ENCODE assay signal across 33 mouse cellular contexts in genomic region chr4:134096120-134096519, GRCm38 (mm10). TPM values are rescaled to one million over a fixed set of nuclear protein-coding genes. Genes with fewer than 3 reads are reported as not detected.
DNase-seq lines count a peak whose midpoint lies in the region; ATAC-seq and TF ChIP-seq lines count a peak whose summit lies in the region.
"Had no signal": no experiment of that assay in that cellular context is flagged by ENCODE, and none has a peak within 500 bp of the region (broad histone marks: within the 10 kb centered on the region; RNA-seq: fewer than 3 reads in every experiment).

No protein-coding gene starts in this region.

- no peaks in the 10 kb centered on the region for H3K27me3 ChIP-seq in spleen, adult 2 months (ENCODE audit: control insufficient read depth, insufficient read depth, low read length)
- H3K27me3 ChIP-seq in CH12.LX (replicated peaks) = no peaks in the 10 kb centered on the region
- no peaks in the 10 kb centered on the region for H3K27me3 ChIP-seq in forebrain, embryonic 13.5 days
- H3K27me3 ChIP-seq in forebrain, embryonic 10.5 days (ENCODE audit: poor library complexity, severe bottlenecking) = no peaks in the 10 kb centered on the region
- H3K27me3 ChIP-seq: embryonic facial prominence, embryonic 12.5 days; embryonic facial prominence, embryonic 15.5 days; forebrain, embryonic 12.5 days had no signal

- in situ Hi-C loops in CH12.LX (cut with MboI; ENCODE audit: low pct_ligation_motif_present, low pct_unique_long_range_greater_than_20kb, low sequenced_read_pairs) = loop anchor here (25.0 kb wide), 1 partner anchor 509 kb away; the partner anchor contains the start of gene Gpn2

- peaks cover 44% of the 10 kb centered on the region; the same call in 1 of the 2 replicates for H3K4me1 ChIP-seq in spleen, adult 2 months (ENCODE audit: control insufficient read depth, insufficient read depth, insufficient read length)
- H3K4me1 ChIP-seq in CH12.LX (ENCODE audit: control insufficient read depth in 1 of 2, insufficient read depth in 2 of 2) = peaks cover 12 to 47% of the 10 kb centered on the region in 2 experiments
- H3K4me1 ChIP-seq in forebrain, embryonic 13.5 days = no peaks in the 10 kb centered on the region
- no peaks in the 10 kb centered on the region for H3K4me1 ChIP-seq in forebrain, embryonic 10.5 days
- H3K4me1 ChIP-seq: embryonic facial prominence, embryonic 12.5 days; embryonic facial prominence, embryonic 15.5 days; forebrain, embryonic 12.5 days; hindbrain, embryonic 12.5 days; hindbrain, embryonic 15.5 days had no signal

- H3K4me3 ChIP-seq in spleen, adult 2 months (ENCODE audit: extremely low read depth, insufficient read depth, insufficient read length) = no peak overlapping the region
- H3K4me3 ChIP-seq in CH12.LX (replicated peaks in 1 of 3; ENCODE audit: low read depth in 2 of 3, low read length in 2 of 3, poor library complexity in 1 of 3) = no peak overlapping the region
- H3K4me3 ChIP-seq in forebrain, embryonic 13.5 days = no peak overlapping the region
- H3K4me3 ChIP-seq in forebrain, embryonic 10.5 days = no peak overlapping the region
- H3K4me3 ChIP-seq: embryonic facial prominence, embryonic 12.5 days; embryonic facial prominence, embryonic 15.5 days; forebrain, embryonic 12.5 days; gastrocnemius, adult 2 months; hindbrain, embryonic 12.5 days; hindbrain, embryonic 15.5 days had no signal

- peak overlapping the region; percentile 98 for H3K27ac ChIP-seq in spleen, adult 2 months (ENCODE audit: insufficient read depth, low read length)
- peak overlapping the region; percentile 97 for H3K27ac ChIP-seq in CH12.LX (ENCODE audit: insufficient read depth, low read depth)
- H3K27ac ChIP-seq in forebrain, embryonic 13.5 days = no peak overlapping the region
- H3K27ac ChIP-seq in forebrain, embryonic 10.5 days = no peak overlapping the region
- H3K27ac ChIP-seq: embryonic facial prominence, embryonic 12.5 days; embryonic facial prominence, embryonic 15.5 days; forebrain, embryonic 12.5 days; gastrocnemius, adult 2 months; hindbrain, embryonic 12.5 days; hindbrain, embryonic 15.5 days had no signal

- H3K4me2 ChIP-seq in CH12.LX (ENCODE audit: insufficient read depth, low read depth, poor library complexity, severe bottlenecking) = peak overlapping the region; percentile 48
- H3K4me2 ChIP-seq in forebrain, embryonic 13.5 days = no peak overlapping the region
- H3K4me2 ChIP-seq: embryonic facial prominence, embryonic 12.5 days; embryonic facial prominence, embryonic 15.5 days; forebrain, embryonic 12.5 days; heart, embryonic 11.5 days; hindbrain, embryonic 12.5 days; hindbrain, embryonic 15.5 days had no signal

- H3K36me3 ChIP-seq in spleen, adult 2 months (ENCODE audit: control insufficient read depth, insufficient read depth, low read length) = peaks cover 10% of the 10 kb centered on the region
- H3K36me3 ChIP-seq in CH12.LX (replicated peaks in 1 of 2; ENCODE audit: control insufficient read depth in 1 of 2, insufficient read depth in 1 of 2, low read length in 1 of 2) = peaks cover 15 to 25% of the 10 kb centered on the region in 2 experiments
- no peaks in the 10 kb centered on the region for H3K36me3 ChIP-seq in forebrain, embryonic 13.5 days (ENCODE audit: poor library complexity, severe bottlenecking)
- H3K36me3 ChIP-seq in forebrain, embryonic 10.5 days (replicated peaks) = no peaks in the 10 kb centered on the region
- H3K36me3 ChIP-seq: embryonic facial prominence, embryonic 12.5 days; embryonic facial prominence, embryonic 15.5 days; forebrain, embryonic 12.5 days; G1E; hindbrain, embryonic 12.5 days; hindbrain, embryonic 15.5 days had no signal

- TF ChIP-seq CTCF in spleen, adult 2 months (IDR thresholded peaks at IDR 0.05; ENCODE audit: extremely low read depth, insufficient read depth, insufficient read length, insufficient replicate concordance) = no peak
- no peak for TF ChIP-seq CTCF in CH12.LX (conservative IDR thresholded peaks at IDR 0.05 in 1 of 2, IDR thresholded peaks at IDR 0.05 in 1 of 2; ENCODE audit: low read depth in 2 of 2, low read length in 2 of 2)

- dilution Hi-C loops in CH12.LX (cut with MboI; ENCODE audit: extremely low pct_ligation_motif_present, extremely low pct_unique_long_range_greater_than_20kb, low sequenced_read_pairs) = no loop called here

- no peak for DNase-seq in spleen, adult 2 months (ENCODE audit: low read depth in 1 of 2, low spot score in 2 of 2)
- no peak for DNase-seq in spleen, adult 18-20 months
- no peak for DNase-seq in CH12.LX (ENCODE audit: extremely low read depth)
- peak; percentile 55 for DNase-seq in induced T-regulatory cell, adult 2 months (ENCODE audit: low read depth)
- DNase-seq in forebrain, embryonic 10.5 days (ENCODE audit: extremely low spot score, low spot score) = no peak
- DNase-seq: adrenal gland, adult 2 months; adrenal gland, postnatal 25 days; cerebellum, adult 11 months; cerebellum, adult 2 months; cerebellum, adult 9-11 months; cerebellum, postnatal 25 days; gastrocnemius, adult 2 months; gastrocnemius, postnatal 14 days; heart, adult 11 months; kidney, adult 18-20 months had no signal

- TF ChIP-seq RAD21 in CH12.LX (IDR thresholded peaks at IDR 0.05; ENCODE audit: low read depth, low read length) = no peak

- no peak for TF ChIP-seq EP300 in CH12.LX (IDR thresholded peaks at IDR 0.05; ENCODE audit: low read length)

- TF ChIP-seq POLR2A in spleen, adult 2 months (IDR thresholded peaks at IDR 0.05; ENCODE audit: low read depth, low read length) = no peak
- no peak for TF ChIP-seq POLR2A in CH12.LX (IDR thresholded peaks at IDR 0.05; ENCODE audit: low read depth, low read length)

- no peaks in the 10 kb centered on the region for H3K9me3 ChIP-seq in CH12.LX (replicated peaks; ENCODE audit: low read length)
- H3K9me3 ChIP-seq in forebrain, embryonic 13.5 days (replicated peaks) = no peaks in the 10 kb centered on the region
- no peaks in the 10 kb centered on the region for H3K9me3 ChIP-seq in forebrain, embryonic 10.5 days
- H3K9me3 ChIP-seq: embryonic facial prominence, embryonic 12.5 days; embryonic facial prominence, embryonic 15.5 days; forebrain, embryonic 12.5 days; G1E; hindbrain, embryonic 12.5 days; hindbrain, embryonic 15.5 days had no signal

- peaks cover 25% of the 10 kb centered on the region for H3K79me2 ChIP-seq in CH12.LX (replicated peaks; ENCODE audit: control insufficient read depth, extremely low read depth, insufficient read depth, poor library complexity, severe bottlenecking)

- peak overlapping the region; percentile 48; the same call in 1 of the 2 replicates for H3K9ac ChIP-seq in CH12.LX (ENCODE audit: insufficient read depth, low read depth)
- no peak overlapping the region for H3K9ac ChIP-seq in forebrain, embryonic 13.5 days
- H3K9ac ChIP-seq: embryonic facial prominence, embryonic 12.5 days; embryonic facial prominence, embryonic 15.5 days; forebrain, embryonic 12.5 days; hindbrain, embryonic 12.5 days; hindbrain, embryonic 15.5 days had no signal

- ATAC-seq in frontal cortex, adult (ENCODE audit: low TSS enrichment) = no peak
- no peak for ATAC-seq in forebrain, embryonic 13.5 days
- ATAC-seq: forebrain, embryonic 16.5 days; intestine, embryonic 16.5 days had no signal

- WGBS in spleen, adult 2 months = 74% methylated on average over 3 of the region's 3 CpGs
- 86% methylated on average over 3 of the region's 3 CpGs for WGBS in forebrain, embryonic 13.5 days
- 88% methylated on average over 3 of the region's 3 CpGs for WGBS in forebrain, embryonic 10.5 days

TF ChIP-seq in CH12.LX, 34 proteins besides CTCF, POLR2A, EP300 and RAD21:
- TF ChIP-seq MAFK (IDR thresholded peaks at IDR 0.05; ENCODE audit: insufficient replicate concordance, low read length) (no peak; the same call in 1 of the 2 replicates), TCF12 (IDR thresholded peaks at IDR 0.05; ENCODE audit: low read depth, low read length) (0 out of 2 replicates have a peak, but pooled peaks have one; percentile 20)

RNA-seq across cellular contexts. Expression of gene Cd52, which starts 1.2 kb away (rescaled TPM):
- polyA plus RNA-seq in spleen, adult 2 months (2012; rRNA removed) = 400 and 461 TPM in 2 replicates
- total RNA-seq in CH12.LX (2012; rRNA removed) = 2,306 and 3,109 TPM in 2 replicates
- total RNA-seq in CH12.LX (2014; rRNA removed) = 4,323 and 5,448 TPM in 2 replicates
- 1,849 and 1,886 TPM in 2 replicates for polyA plus RNA-seq in CH12.LX (2012; ENCODE audit: insufficient read length, low read depth)
- polyA plus RNA-seq in forebrain, embryonic 13.5 days (2015; fragmentation: Nextera tagmentation; extraction: Ambion mirVana) = 2.2 and 2.6 TPM in 2 replicates
- polyA plus RNA-seq in forebrain, embryonic 10.5 days (2016; fragmentation: Nextera tagmentation; extraction: Ambion mirVana) = 4.1 and 5.0 TPM in 2 replicates

RNA-seq across cellular contexts. Expression of gene Ubxn11, which starts 6.2 kb away (rescaled TPM):
- polyA plus RNA-seq in spleen, adult 2 months (2012; rRNA removed) = 33.7 and 43.0 TPM in 2 replicates
- total RNA-seq in CH12.LX (2012; rRNA removed) (12.3 and 18.8 TPM in 2 replicates), CH12.LX (2014; rRNA removed) (6.0 and 6.6 TPM in 2 replicates)
- polyA plus RNA-seq in CH12.LX (2012; ENCODE audit: insufficient read length, low read depth) = 35.9 and 38.8 TPM in 2 replicates
- polyA plus RNA-seq in forebrain, embryonic 13.5 days (2015; fragmentation: Nextera tagmentation; extraction: Ambion mirVana) = 6.2 and 9.4 TPM in 2 replicates
- 6.3 and 7.3 TPM in 2 replicates for polyA plus RNA-seq in forebrain, embryonic 10.5 days (2016; fragmentation: Nextera tagmentation; extraction: Ambion mirVana)

RNA-seq across cellular contexts. Expression of gene Sh3bgrl3, which starts 32.5 kb away (rescaled TPM):
- 1,465 and 2,211 TPM in 2 replicates for polyA plus RNA-seq in spleen, adult 2 months (2012; rRNA removed)
- 151 and 153 TPM in 2 replicates for total RNA-seq in CH12.LX (2012; rRNA removed)
- total RNA-seq in CH12.LX (2014; rRNA removed) = 104 and 128 TPM in 2 replicates
- 289 and 362 TPM in 2 replicates for polyA plus RNA-seq in CH12.LX (2012; ENCODE audit: insufficient read length, low read depth)
- polyA plus RNA-seq in forebrain, embryonic 13.5 days (2015; fragmentation: Nextera tagmentation; extraction: Ambion mirVana) = 285 TPM in 2 replicates
- polyA plus RNA-seq in forebrain, embryonic 10.5 days (2016; fragmentation: Nextera tagmentation; extraction: Ambion mirVana) = 267 and 270 TPM in 2 replicates

RNA-seq across cellular contexts. Expression of gene Crybg2, which starts 35.5 kb away (rescaled TPM):
- polyA plus RNA-seq in spleen, adult 2 months (2012; rRNA removed) = 4.3 and 5.3 TPM in 2 replicates
- total RNA-seq in CH12.LX (2012; rRNA removed) = 9.2 and 10.6 TPM in 2 replicates
- 3.0 and 3.6 TPM in 2 replicates for total RNA-seq in CH12.LX (2014; rRNA removed)
- polyA plus RNA-seq in CH12.LX (2012; ENCODE audit: insufficient read length, low read depth) = 15.6 and 15.9 TPM in 2 replicates
- polyA plus RNA-seq in forebrain, embryonic 13.5 days (2015; fragmentation: Nextera tagmentation; extraction: Ambion mirVana) = 0.47 and 0.53 TPM in 2 replicates
- 1.7 and 3.5 TPM in 2 replicates for polyA plus RNA-seq in forebrain, embryonic 10.5 days (2016; fragmentation: Nextera tagmentation; extraction: Ambion mirVana)
- total RNA-seq: common myeloid progenitor, adult 5-6 weeks; gastrocnemius, adult 2 months; gastrocnemius, postnatal 14 days; heart, postnatal 25 days had no signal
- polyA plus RNA-seq: heart, postnatal 0 days had no signal

RNA-seq across cellular contexts. Expression of gene Zfp683, which starts 42.5 kb away (rescaled TPM):
- 3.6 and 3.8 TPM in 2 replicates for polyA plus RNA-seq in spleen, adult 2 months (2012; rRNA removed)
- total RNA-seq in CH12.LX (2012; rRNA removed) (not detected in 2 replicates), CH12.LX (2014; rRNA removed) (not detected in 2 replicates)
- 0.16 TPM in 1 of 2 replicates, not detected in the other for polyA plus RNA-seq in CH12.LX (2012; ENCODE audit: insufficient read length, low read depth)
- not detected in 2 replicates for polyA plus RNA-seq in forebrain, embryonic 13.5 days (2015; fragmentation: Nextera tagmentation; extraction: Ambion mirVana)
- not detected in 2 replicates for polyA plus RNA-seq in forebrain, embryonic 10.5 days (2016; fragmentation: Nextera tagmentation; extraction: Ambion mirVana)
- total RNA-seq: adrenal gland, postnatal 25 days; common myeloid progenitor, adult 5-6 weeks; G1E; gastrocnemius, adult 2 months; gastrocnemius, postnatal 14 days; heart, adult 8-10 months; heart, postnatal 25 days; hematopoietic stem cell, adult 5-6 weeks had no signal
- polyA plus RNA-seq: cerebellum, adult 2 months; embryonic facial prominence, embryonic 12.5 days; embryonic facial prominence, embryonic 15.5 days; forebrain, embryonic 12.5 days; forebrain, embryonic 16.5 days; frontal cortex, adult 2 months; G1E; heart, embryonic 11.5 days; heart, embryonic 14.5 days; heart, postnatal 0 days; hindbrain, embryonic 12.5 days; hindbrain, embryonic 15.5 days; intestine, embryonic 16.5 days had no signal

Comparison
In these comparisons a context has a peak if more than half of its experiments do, and no peak if none do; other contexts are left out.
1. H3K27ac ChIP-seq: peak in spleen, adult 2 months (single experiment) and CH12.LX (single experiment); none in forebrain, embryonic 13.5 days (single experiment) and forebrain, embryonic 10.5 days (single experiment).
2. RNA of gene Cd52, which starts 1.2 kb away (polyA plus RNA-seq): 1,849 to 1,886 TPM in CH12.LX and 400 to 461 TPM in spleen, adult 2 months; 4.1 to 5.0 TPM in forebrain, embryonic 10.5 days and 2.2 to 2.6 TPM in forebrain, embryonic 13.5 days; every median in the first group is over 10 times any median in the second.